Mouse (Mus musculus): ENCODE measurements around the gene Hoxb1.

Gene Hoxb1

GRCm38 (mm10) chr11:96333241-96334001, 32.1 kb upstream of the Hoxb1 start:
- in situ Hi-C loops (cut with MboI, MseI): no loop called here

- in situ Hi-C loops (cut with MboI, MseI): no loop called here
These were observed 31.6 kb upstream of the Hoxb1 start for GRCm38 (mm10) chr11:96334002-96334364.

- in situ Hi-C loops (cut with MboI, MseI): no loop called here
These were observed 30.6 kb upstream of the Hoxb1 start for GRCm38 (mm10) chr11:96334998-96335397.

- in situ Hi-C loops (cut with MboI, MseI): no loop called here
These were observed 29.0 kb upstream of the Hoxb1 start for GRCm38 (mm10) chr11:96336597-96336996.

GRCm38 (mm10) chr11:96337026-96337425, 28.5 kb upstream of the Hoxb1 start:
- in situ Hi-C loops (cut with MboI, MseI): no loop called here

- in situ Hi-C loops (cut with MboI, MseI): no loop called here
These were observed 26.3 kb upstream of the Hoxb1 start for GRCm38 (mm10) chr11:96338957-96339855.

GRCm38 (mm10) chr11:96340698-96341365, 24.7 kb upstream of the Hoxb1 start:
- in situ Hi-C loops (cut with MboI, MseI): no loop called here

- in situ Hi-C loops (cut with MboI, MseI): no loop called here
These were observed 23.6 kb upstream of the Hoxb1 start for GRCm38 (mm10) chr11:96341701-96342575.

GRCm38 (mm10) chr11:96342576-96342930, 23.0 kb upstream of the Hoxb1 start:
- in situ Hi-C loops (cut with MboI, MseI): no loop called here

- in situ Hi-C loops (cut with MboI, MseI): no loop called here
These were observed 22.3 kb upstream of the Hoxb1 start for GRCm38 (mm10) chr11:96343206-96343745.

GRCm38 (mm10) chr11:96344061-96344877, 21.3 kb upstream of the Hoxb1 start:
- in situ Hi-C loops (cut with MboI, MseI): no loop called here

- in situ Hi-C loops (cut with MboI, MseI): no loop called here
These were observed 20.7 kb upstream of the Hoxb1 start for GRCm38 (mm10) chr11:96344878-96345159.

GRCm38 (mm10) chr11:96345220-96345892, 20.2 kb upstream of the Hoxb1 start:
- in situ Hi-C loops (cut with MboI, MseI): no loop called here

GRCm38 (mm10) chr11:96345893-96346806, 19.4 kb upstream of the Hoxb1 start:
- in situ Hi-C loops (cut with MboI, MseI): no loop called here

- in situ Hi-C loops (cut with MboI, MseI): no loop called here
These were observed 18.5 kb upstream of the Hoxb1 start for GRCm38 (mm10) chr11:96346916-96347520.

- in situ Hi-C loops (cut with MboI, MseI): no loop called here
These were observed 17.8 kb upstream of the Hoxb1 start for GRCm38 (mm10) chr11:96347717-96348116.

GRCm38 (mm10) chr11:96348141-96348928, 17.2 kb upstream of the Hoxb1 start:
- in situ Hi-C loops (cut with MboI, MseI): no loop called here

Data from T-helper 17 cell (primary cell).